Mouse (Mus musculus) erythroblast, embryonic 14.5 days (primary cell): Measurements from ENCODE around the gene Rab37.

Experiments
- GATA1 ChIP-seq: IDR thresholded peaks from 2 replicates; pipeline ENCODE4 v1.6.1; 2012; ENCODE audit warnings: low read length, inconsistent platforms, mixed read lengths
- TAL1 ChIP-seq: IDR thresholded peaks from 3 replicates; pipeline ENCODE4 v1.6.1; 2012; ENCODE audit warnings: low read length, inconsistent platforms, mixed read lengths

DNA sequence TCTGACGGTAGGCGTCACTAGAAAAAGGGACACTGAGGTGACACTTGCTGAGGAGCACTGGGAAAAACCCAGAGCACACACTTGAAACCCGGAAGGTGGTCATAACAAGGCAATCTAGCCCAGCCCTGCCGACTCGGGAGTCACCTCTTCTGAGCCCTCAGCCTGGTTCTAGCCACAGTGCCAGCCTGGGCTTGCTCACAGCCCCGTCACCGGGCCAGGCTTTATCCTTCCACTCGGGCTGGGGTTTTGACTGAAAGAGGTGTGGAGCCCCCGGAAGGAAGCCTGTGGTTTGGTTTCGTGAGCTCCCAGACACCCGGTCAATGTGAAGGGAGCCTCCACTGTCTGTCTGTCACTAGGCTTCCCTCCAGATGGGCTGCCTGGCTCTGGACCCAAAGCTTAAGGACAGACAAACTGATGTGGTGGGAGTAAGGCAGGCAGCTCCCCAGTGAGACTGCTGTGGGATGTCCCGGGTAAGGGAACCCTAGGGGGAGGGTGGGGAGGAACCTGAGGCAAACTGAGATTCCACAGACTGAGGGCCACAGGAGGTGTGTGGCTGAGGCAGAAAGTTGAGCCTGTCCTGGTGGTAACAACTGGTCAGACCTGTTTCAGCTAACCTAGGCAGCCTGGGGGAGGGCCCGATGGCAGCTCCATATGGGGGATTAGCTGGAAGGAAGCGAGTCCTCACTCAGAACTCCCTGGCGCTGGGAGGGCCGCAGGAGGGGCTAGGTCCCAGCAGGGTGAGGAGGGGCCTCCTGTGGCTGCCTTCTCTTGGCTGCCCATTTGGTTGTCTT is 82.5 kb downstream of the Rab37 start:
- TF ChIP-seq GATA1 (no peak), TAL1 (no peak)
